Mouse (Mus musculus) kidney, adult 9 months (tissue): ENCODE results near the gene Pofut1.
"Not testable (repeated sequence)": the region's sequence is repeated elsewhere in the genome, so short reads cannot be mapped to it uniquely, and the experiment has no call there.

Experiments used
- DNase-seq: peaks from one replicate; pipeline ENCODE4 v3.0.0; 2022

Pofut1 gene

GRCm38 (mm10) chr2:153239021-153239859 lies 2.1 kb upstream of the Pofut1 start:
- no peak for DNase-seq

- no peak for DNase-seq
Measured at GRCm38 (mm10) chr2:153239860-153240480, 1.4 kb upstream of the Pofut1 start.

GRCm38 (mm10) chr2:153240701-153241235 lies 565 bp upstream of the Pofut1 start:
- peak; percentile 21 for DNase-seq

DNA sequence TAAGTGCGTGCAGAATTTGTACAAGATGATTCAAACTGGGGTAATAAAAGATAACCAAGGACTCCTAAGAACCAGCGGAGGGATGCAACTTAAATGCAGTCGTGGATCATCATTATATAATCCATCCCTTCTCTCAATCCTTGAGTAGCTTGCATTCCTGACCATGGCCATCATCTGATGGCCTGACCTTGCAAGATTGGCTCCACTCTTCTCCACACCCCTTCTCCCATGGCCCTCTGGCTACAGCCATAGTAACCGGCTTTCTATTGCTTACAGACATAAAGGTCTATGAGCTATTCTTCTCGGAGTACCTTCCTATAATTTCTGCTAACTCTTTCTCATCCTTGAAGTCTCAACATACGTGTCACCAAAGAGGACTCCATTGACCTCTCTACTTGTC lies 823 bp downstream of the Pofut1 start:
- no peak for DNase-seq

GRCm38 (mm10) chr2:153249751-153250150 lies 8.4 kb downstream of the Pofut1 start:
- DNase-seq, result no peak

DNA sequence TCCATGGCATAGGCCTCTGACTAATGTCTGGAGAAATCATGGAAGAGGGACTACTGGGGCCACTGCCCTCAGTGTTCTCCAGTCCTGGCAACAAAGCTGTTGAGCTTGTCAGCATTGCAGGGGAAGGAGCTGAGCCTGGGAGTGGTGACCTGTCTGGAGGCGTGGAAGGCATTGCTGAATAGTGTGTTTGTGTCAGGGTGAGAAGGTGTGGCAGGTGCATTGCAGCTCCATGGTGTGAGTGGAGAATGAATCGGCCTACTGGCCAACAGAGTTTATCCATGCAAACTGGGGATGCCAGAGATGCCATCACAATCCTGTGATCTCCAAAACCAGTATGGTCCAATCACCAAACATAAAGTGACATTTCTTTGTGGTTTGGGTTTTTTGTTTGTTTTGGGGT lies 15.3 kb downstream of the Pofut1 start:
- DNase-seq, result no peak

- DNase-seq, result no peak
Measured at GRCm38 (mm10) chr2:153259030-153259863, 17.9 kb downstream of the Pofut1 start.

DNA sequence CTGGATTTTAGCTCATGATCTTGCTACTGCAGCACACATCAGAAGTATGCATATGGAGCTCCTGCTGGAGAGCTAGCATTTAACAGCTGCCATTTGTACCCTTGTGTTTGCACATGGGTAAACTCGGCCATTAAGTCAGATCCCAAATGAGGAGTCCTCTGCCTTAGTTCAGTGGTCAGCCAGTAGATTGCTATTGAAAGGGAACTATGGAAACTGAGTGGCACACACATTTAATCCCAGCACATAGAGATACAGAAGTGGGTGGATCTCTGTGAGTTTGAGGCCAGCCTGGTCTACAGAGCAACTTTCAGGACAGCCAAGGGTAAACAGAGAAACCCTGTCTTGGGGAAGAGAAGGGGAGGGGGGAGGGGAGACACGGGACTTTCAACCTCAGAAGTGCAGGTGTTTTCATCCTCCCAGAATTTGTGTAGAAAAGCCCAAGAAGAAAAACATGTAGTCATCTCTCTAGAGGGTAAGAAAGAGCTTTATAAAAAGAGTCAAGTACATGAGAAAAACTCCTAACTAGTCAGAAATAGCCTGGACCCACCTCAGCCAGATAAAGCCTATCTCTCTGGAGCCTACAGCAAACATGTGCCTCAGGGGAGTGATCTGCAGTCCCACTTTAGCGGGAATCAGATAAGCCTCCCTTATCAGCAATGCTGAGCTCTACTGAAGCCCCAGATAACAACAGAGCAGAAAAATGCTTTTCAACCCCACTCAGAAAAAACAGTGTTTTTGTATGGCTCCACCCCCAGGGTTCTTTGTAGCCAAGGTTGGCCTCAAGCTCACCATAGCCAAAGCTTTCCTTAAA lies 18.7 kb downstream of the Pofut1 start:
- DNase-seq, result no peak

DNA sequence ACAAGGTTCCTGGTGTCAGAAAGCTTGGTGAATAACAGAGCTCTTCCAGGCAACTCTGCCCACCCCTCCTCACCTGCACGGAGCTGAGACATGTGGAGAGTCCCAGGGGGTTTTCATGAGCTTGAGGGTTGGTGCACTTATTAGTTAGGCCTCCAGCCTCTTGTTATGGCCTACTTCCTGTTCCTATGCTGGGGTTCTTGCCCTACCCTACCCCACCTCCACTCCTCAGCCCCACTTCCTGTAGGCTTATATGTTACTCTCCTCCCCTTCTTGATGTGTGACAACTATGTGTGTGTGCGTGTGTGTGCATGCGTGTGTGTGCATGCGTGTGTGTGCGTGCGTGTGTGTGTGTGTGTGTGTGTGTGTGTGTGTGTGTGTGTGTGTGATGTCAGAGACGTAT lies 21.7 kb downstream of the Pofut1 start:
- no peak for DNase-seq

DNA sequence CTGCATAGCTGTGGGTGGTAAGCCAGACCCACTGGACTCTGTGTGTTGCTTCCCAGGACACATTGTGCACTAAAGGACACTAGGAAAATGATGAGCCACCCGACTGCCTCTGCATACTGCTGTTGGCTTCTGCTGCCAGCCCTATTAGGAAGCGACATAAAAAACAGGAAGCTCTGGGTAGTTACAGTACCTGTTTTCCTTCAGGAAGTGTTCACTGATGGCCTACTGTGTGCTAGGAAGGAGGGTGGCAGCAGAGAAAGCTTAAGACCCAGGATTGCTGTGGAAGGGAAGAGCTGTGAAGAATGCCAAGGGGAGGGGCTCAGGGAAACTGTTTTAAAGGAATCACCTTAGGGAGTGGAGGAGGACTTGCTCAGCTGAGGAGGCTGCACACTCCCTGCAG lies 26.0 kb downstream of the Pofut1 start:
- no peak for DNase-seq

GRCm38 (mm10) chr2:153270231-153270915 lies 29.0 kb downstream of the Pofut1 start:
- DNase-seq, result not testable (repeated sequence)

- not testable (repeated sequence) for DNase-seq
Measured at GRCm38 (mm10) chr2:153274200-153274918, 33.0 kb downstream of the Pofut1 start.

DNA sequence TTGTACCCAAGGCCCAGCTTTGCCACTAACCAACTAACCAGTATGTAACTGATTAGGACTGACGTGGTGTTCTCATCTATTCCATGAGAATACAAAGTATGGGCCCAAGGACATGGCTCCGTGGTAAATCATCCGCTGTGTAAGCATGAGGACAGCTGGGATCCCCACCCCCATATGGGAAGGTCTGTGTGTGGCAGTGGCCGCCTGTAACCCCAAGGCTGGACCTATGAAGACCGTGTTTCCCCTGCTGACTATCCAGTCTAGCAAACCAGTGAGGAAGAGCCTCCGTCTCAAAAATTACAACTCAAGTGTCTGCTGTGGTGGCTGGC lies 33.5 kb downstream of the Pofut1 start:
- no peak for DNase-seq

- DNase-seq, result not testable (repeated sequence)
Measured at GRCm38 (mm10) chr2:153275577-153275976, 34.2 kb downstream of the Pofut1 start.

DNA sequence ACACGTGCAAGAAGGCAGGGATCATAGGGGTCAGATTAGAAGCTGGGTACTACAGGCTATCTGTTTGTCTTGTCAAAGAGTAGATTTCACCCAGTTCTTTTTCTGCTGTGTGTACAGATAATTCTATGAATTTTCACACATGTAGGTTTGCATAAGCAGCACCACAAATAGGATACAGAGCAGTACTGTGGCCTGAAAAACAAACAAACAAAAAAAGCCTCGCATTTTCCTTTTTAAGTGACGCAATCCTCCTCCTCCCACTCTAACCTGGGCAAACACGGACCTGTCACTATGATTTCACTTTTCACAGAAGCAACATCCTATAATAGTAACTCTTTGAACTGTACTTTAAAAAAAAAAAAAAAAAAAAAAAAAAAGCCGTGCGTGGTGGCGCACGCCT lies 35.1 kb downstream of the Pofut1 start:
- DNase-seq, result no peak

GRCm38 (mm10) chr2:153276846-153277245 lies 35.5 kb downstream of the Pofut1 start:
- DNase-seq, result not testable (repeated sequence)

DNA sequence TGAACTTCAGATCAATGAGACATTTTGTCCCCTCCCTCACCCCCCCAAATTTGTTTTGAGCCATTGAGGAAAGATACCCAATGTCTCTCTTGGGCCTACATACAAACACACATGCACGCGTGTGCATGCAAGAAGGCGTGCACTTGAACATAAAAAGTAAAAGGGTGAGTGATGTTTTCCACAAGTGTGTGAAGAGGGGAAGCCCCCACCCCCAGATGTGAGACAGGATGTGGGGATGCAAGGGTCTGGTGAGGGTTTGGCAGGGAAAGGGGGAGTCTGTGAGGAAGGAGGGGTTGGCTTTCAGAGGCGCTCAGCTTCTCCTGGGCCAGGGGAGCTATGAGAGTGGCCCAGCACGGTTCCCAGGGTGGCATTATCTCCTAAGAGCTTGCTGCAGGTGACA lies 37.0 kb downstream of the Pofut1 start:
- no peak for DNase-seq

DNA sequence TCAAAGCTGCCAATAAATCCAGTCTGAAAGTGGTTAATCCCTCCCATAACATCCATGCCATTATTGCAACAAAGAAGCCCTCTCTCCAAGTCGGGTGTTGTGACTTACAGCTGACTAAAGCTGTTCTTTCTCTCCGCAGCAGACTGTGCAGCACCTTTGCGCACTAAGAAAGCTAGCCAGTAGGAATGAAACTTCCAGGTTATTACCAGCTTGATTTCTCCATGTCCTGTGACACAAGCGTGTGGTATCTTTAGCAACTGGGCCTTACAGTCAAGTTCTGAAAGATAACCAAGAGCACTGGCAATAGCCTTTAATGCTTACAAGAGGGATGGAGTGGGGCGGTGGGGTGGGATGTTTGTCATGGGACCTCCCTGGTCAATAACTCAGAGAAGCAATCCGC lies 42.6 kb downstream of the Pofut1 start:
- DNase-seq, result no peak

DNA sequence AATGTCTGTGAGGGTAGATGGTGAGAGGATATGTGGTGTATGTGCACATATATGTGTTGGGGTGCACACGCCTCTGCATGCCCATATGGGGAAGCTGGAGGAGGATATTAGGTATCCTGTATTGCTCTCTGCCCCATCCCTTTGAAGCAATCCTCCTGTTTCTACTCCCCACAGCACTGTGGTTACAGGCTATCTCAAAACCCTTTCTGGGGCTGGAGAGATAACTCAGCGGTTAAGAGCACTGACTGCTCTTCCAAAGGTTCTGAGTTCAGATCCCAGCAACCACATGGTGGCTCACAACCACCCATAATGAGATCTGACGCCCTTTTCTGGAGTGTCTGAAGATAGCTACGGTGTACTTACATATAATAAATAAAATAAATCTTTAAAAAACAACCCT lies 45.2 kb downstream of the Pofut1 start:
- no peak for DNase-seq

GRCm38 (mm10) chr2:153287835-153288234 lies 46.5 kb downstream of the Pofut1 start:
- DNase-seq, result peak; percentile 36
